Comparison of ENCODE assay signal across 12 mouse cellular contexts in the genomic region with DNA sequence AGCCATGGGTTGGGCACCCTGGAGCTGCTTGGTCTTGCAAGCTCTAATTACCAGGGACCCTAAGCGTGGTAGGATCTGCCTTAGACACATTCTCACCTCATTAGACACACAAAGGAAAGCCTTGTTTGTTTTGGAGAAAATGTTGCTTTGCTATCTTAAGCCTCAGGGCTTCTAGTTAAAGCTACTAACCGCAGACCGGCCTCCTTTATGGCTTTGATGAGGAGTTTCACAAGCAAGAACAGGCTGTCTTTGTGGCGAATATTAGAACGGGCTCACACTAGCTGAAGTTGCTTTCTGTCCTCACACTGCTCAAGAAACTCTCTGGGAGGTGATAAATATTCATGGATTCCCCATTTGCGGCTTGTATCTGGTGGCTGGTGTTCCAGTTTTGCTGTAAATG. TPM values are rescaled to one million over a fixed set of nuclear protein-coding genes. Genes with fewer than 3 reads are reported as not detected.
DNase-seq lines count a peak whose midpoint lies in the region; ATAC-seq and TF ChIP-seq lines count a peak whose summit lies in the region.
"Had no signal": no experiment of that assay in that cellular context is flagged by ENCODE, and none has a peak within 500 bp of the region (broad histone marks: within the 10 kb centered on the region; RNA-seq: fewer than 3 reads in every experiment).

No protein-coding gene starts in this region.

- no peak for TF ChIP-seq POLR2A in embryonic fibroblast, embryonic 13.5 days (IDR thresholded peaks at IDR 0.05; ENCODE audit: low read depth, low read length)

- peak; percentile 33 for DNase-seq in forebrain, embryonic 14.5 days (ENCODE audit: low spot score)
- no peak for DNase-seq in forebrain, embryonic 10.5 days (ENCODE audit: extremely low spot score, low spot score)
- no peak for DNase-seq in liver, postnatal 0 days
- no peak for DNase-seq in liver, embryonic 11.5 days (ENCODE audit: low spot score)
- no peak for DNase-seq in thymus, postnatal 25 days
- DNase-seq: cerebellum, adult 18-20 months; kidney, postnatal 4 days; lung, postnatal 10 days had no signal

- no peak for TF ChIP-seq EP300 in liver, postnatal 0 days (IDR thresholded peaks at IDR 0.05; ENCODE audit: low read depth)

- no peaks in the 10 kb centered on the region for H3K27me3 ChIP-seq in forebrain, embryonic 14.5 days (replicated peaks; ENCODE audit: control insufficient read depth, insufficient read depth, low read length)
- no peaks in the 10 kb centered on the region for H3K27me3 ChIP-seq in forebrain, embryonic 10.5 days (ENCODE audit: poor library complexity, severe bottlenecking)
- no peaks in the 10 kb centered on the region for H3K27me3 ChIP-seq in liver, postnatal 0 days (ENCODE audit: insufficient read depth, low read length)
- no peaks in the 10 kb centered on the region for H3K27me3 ChIP-seq in liver, embryonic 11.5 days (replicated peaks; ENCODE audit: control insufficient read depth, insufficient read depth, low read length)
- H3K27me3 ChIP-seq in limb, embryonic 12.5 days = no peaks in the 10 kb centered on the region
- H3K27me3 ChIP-seq: neural tube, embryonic 13.5 days had no signal

- no peaks in the 10 kb centered on the region for H3K9me3 ChIP-seq in forebrain, embryonic 14.5 days (replicated peaks; ENCODE audit: control insufficient read depth, low read length)
- no peaks in the 10 kb centered on the region for H3K9me3 ChIP-seq in forebrain, embryonic 10.5 days
- H3K9me3 ChIP-seq in liver, postnatal 0 days (ENCODE audit: low read length) = no peaks in the 10 kb centered on the region
- no peaks in the 10 kb centered on the region for H3K9me3 ChIP-seq in liver, embryonic 11.5 days (ENCODE audit: control insufficient read depth, low read length)
- H3K9me3 ChIP-seq in limb, embryonic 12.5 days = no peaks in the 10 kb centered on the region
- H3K9me3 ChIP-seq: neural tube, embryonic 13.5 days had no signal

- no peaks in the 10 kb centered on the region for H3K36me3 ChIP-seq in forebrain, embryonic 14.5 days (ENCODE audit: control insufficient read depth, insufficient read depth, low read length)
- no peaks in the 10 kb centered on the region for H3K36me3 ChIP-seq in forebrain, embryonic 10.5 days (replicated peaks)
- no peaks in the 10 kb centered on the region for H3K36me3 ChIP-seq in liver, postnatal 0 days (replicated peaks; ENCODE audit: insufficient read depth, low read length)
- no peaks in the 10 kb centered on the region for H3K36me3 ChIP-seq in liver, embryonic 11.5 days (ENCODE audit: control insufficient read depth, insufficient read depth, low read length)
- H3K36me3 ChIP-seq in limb, embryonic 12.5 days = peaks cover 29% of the 10 kb centered on the region; the same call in 1 of the 2 replicates
- H3K36me3 ChIP-seq: neural tube, embryonic 13.5 days had no signal

- WGBS in forebrain, embryonic 14.5 days = 4% methylated on average over 6 of the region's 6 CpGs
- WGBS in forebrain, embryonic 10.5 days = 33% methylated on average over 6 of the region's 6 CpGs
- 55% methylated on average over 6 of the region's 6 CpGs for WGBS in liver, postnatal 0 days (ENCODE audit: insufficient replicate concordance)
- whole genome bisulfite sequencing in liver, embryonic 11.5 days = 51% methylated on average over 6 of the region's 6 CpGs
- 7% methylated on average over 6 of the region's 6 CpGs for WGBS in limb, embryonic 12.5 days

- no peak for TF ChIP-seq CTCF in liver, postnatal 0 days (IDR thresholded peaks at IDR 0.05; ENCODE audit: low read depth)
- no peak for TF ChIP-seq CTCF in embryonic fibroblast, embryonic 13.5 days (IDR thresholded peaks at IDR 0.05; ENCODE audit: borderline replicate concordance, insufficient read depth, low read length)

- no peak for ATAC-seq in forebrain, embryonic 14.5 days
- ATAC-seq in liver, postnatal 0 days = no peak
- ATAC-seq in liver, embryonic 11.5 days (replicated peaks; ENCODE audit: low FRiP score) = no peak
- peak; percentile 64; the same call in 1 of the 2 replicates for ATAC-seq in limb, embryonic 12.5 days (ENCODE audit: insufficient number of reproducible peaks, insufficient read depth, low FRiP score, low TSS enrichment, low read depth)
- no peak for ATAC-seq in erythroid progenitor cell, adult 5-6 weeks (replicated peaks; ENCODE audit: low FRiP score, poor library complexity, severe bottlenecking)

- H3K27ac ChIP-seq in forebrain, embryonic 14.5 days (ENCODE audit: low read depth, low read length) = no peak overlapping the region
- no peak overlapping the region for H3K27ac ChIP-seq in forebrain, embryonic 10.5 days
- H3K27ac ChIP-seq in liver, postnatal 0 days (ENCODE audit: low read depth) = peak overlapping the region; percentile 19; the same call in 1 of the 2 replicates
- no peak overlapping the region for H3K27ac ChIP-seq in liver, embryonic 11.5 days (ENCODE audit: low read depth, low read length)
- H3K27ac ChIP-seq in embryonic fibroblast, embryonic 13.5 days (ENCODE audit: insufficient read depth, low read length) = peak overlapping the region; percentile 16; the same call in 1 of the 2 replicates
- H3K27ac ChIP-seq in limb, embryonic 12.5 days = peak overlapping the region; percentile 91
- H3K27ac ChIP-seq: neural tube, embryonic 13.5 days had no signal

- H3K4me3 ChIP-seq in forebrain, embryonic 14.5 days (ENCODE audit: low read depth, low read length) = no peak overlapping the region
- H3K4me3 ChIP-seq in forebrain, embryonic 10.5 days = no peak overlapping the region
- no peak overlapping the region for H3K4me3 ChIP-seq in liver, postnatal 0 days (ENCODE audit: low read depth, low read length)
- H3K4me3 ChIP-seq in liver, embryonic 11.5 days (ENCODE audit: low read depth, low read length) = no peak overlapping the region
- no peak overlapping the region for H3K4me3 ChIP-seq in embryonic fibroblast, embryonic 13.5 days (ENCODE audit: insufficient read depth, low read length)
- no peak overlapping the region for H3K4me3 ChIP-seq in limb, embryonic 12.5 days (replicated peaks)
- H3K4me3 ChIP-seq: neural tube, embryonic 13.5 days had no signal

- H3K4me2 ChIP-seq in forebrain, embryonic 14.5 days (ENCODE audit: low read length) = no peak overlapping the region
- H3K4me2 ChIP-seq in liver, postnatal 0 days (ENCODE audit: low read depth, low read length) = no peak overlapping the region
- no peak overlapping the region for H3K4me2 ChIP-seq in liver, embryonic 11.5 days
- H3K4me2 ChIP-seq in limb, embryonic 12.5 days = peak overlapping the region; percentile 31
- H3K4me2 ChIP-seq: neural tube, embryonic 13.5 days had no signal

- peaks cover 6% of the 10 kb centered on the region; the same call in 1 of the 2 replicates for H3K4me1 ChIP-seq in forebrain, embryonic 14.5 days (ENCODE audit: control insufficient read depth, insufficient read depth, low read length)
- H3K4me1 ChIP-seq in forebrain, embryonic 10.5 days = peaks cover 32% of the 10 kb centered on the region
- peaks cover 20% of the 10 kb centered on the region for H3K4me1 ChIP-seq in liver, postnatal 0 days (ENCODE audit: insufficient read depth)
- H3K4me1 ChIP-seq in liver, embryonic 11.5 days (replicated peaks; ENCODE audit: control insufficient read depth, insufficient read depth, low read length) = peaks cover 4% of the 10 kb centered on the region; the same call in 1 of the 2 replicates
- peaks cover 10% of the 10 kb centered on the region for H3K4me1 ChIP-seq in embryonic fibroblast, embryonic 13.5 days (ENCODE audit: control insufficient read depth, insufficient read depth, low read length)
- peaks cover 61% of the 10 kb centered on the region for H3K4me1 ChIP-seq in limb, embryonic 12.5 days (replicated peaks)

- H3K9ac ChIP-seq in forebrain, embryonic 14.5 days (ENCODE audit: low read length) = no peak overlapping the region
- H3K9ac ChIP-seq in liver, postnatal 0 days (replicated peaks) = no peak overlapping the region
- no peak overlapping the region for H3K9ac ChIP-seq in liver, embryonic 11.5 days (ENCODE audit: low read depth, low read length)
- H3K9ac ChIP-seq in limb, embryonic 12.5 days (replicated peaks) = no peak overlapping the region
- H3K9ac ChIP-seq: neural tube, embryonic 13.5 days had no signal

RNA-seq across cellular contexts. Expression of gene Mertk, which starts 10.5 kb away (rescaled TPM):
- polyA plus RNA-seq in forebrain, embryonic 14.5 days (2014; fragmentation: Nextera tagmentation; extraction: Ambion mirVana) = 0.62 and 1.1 TPM in 2 replicates
- polyA plus RNA-seq in forebrain, embryonic 10.5 days (2016; fragmentation: Nextera tagmentation; extraction: Ambion mirVana) = 5.0 and 5.1 TPM in 2 replicates
- 5.2 and 6.1 TPM in 2 replicates for polyA plus RNA-seq in liver, postnatal 0 days (2015; fragmentation: Nextera tagmentation; extraction: Ambion mirVana)
- 4.9 and 6.6 TPM in 2 replicates for polyA plus RNA-seq in liver, embryonic 11.5 days (2014; fragmentation: Nextera tagmentation; extraction: Ambion mirVana)
- polyA plus RNA-seq in embryonic fibroblast, embryonic 13.5 days (2011; ENCODE audit: insufficient read length, low read depth, missing spikeins) = 7.3 and 9.3 TPM in 2 replicates
- polyA plus RNA-seq in limb, embryonic 12.5 days (2016; fragmentation: Nextera tagmentation; extraction: Ambion mirVana) = 20.0 and 21.0 TPM in 2 replicates
- 1.7 and 6.1 TPM in 2 replicates for total RNA-seq in erythroid progenitor cell, adult 5-6 weeks (2015; ENCODE audit: low replicate concordance)
- total RNA-seq in erythroid progenitor cell, adult 5-6 weeks (2017; ENCODE audit: low replicate concordance) = 3.2 and 6.4 TPM in 2 replicates

RNA-seq across cellular contexts. Expression of gene Anapc1, which starts 22.1 kb away (rescaled TPM):
- 54.6 and 57.9 TPM in 2 replicates for polyA plus RNA-seq in forebrain, embryonic 14.5 days (2014; fragmentation: Nextera tagmentation; extraction: Ambion mirVana)
- 92.0 and 97.6 TPM in 2 replicates for polyA plus RNA-seq in forebrain, embryonic 10.5 days (2016; fragmentation: Nextera tagmentation; extraction: Ambion mirVana)
- polyA plus RNA-seq in liver, postnatal 0 days (2015; fragmentation: Nextera tagmentation; extraction: Ambion mirVana) = 7.4 and 10.2 TPM in 2 replicates
- polyA plus RNA-seq in liver, embryonic 11.5 days (2014; fragmentation: Nextera tagmentation; extraction: Ambion mirVana) = 88.6 and 98.9 TPM in 2 replicates
- 125 and 128 TPM in 2 replicates for polyA plus RNA-seq in embryonic fibroblast, embryonic 13.5 days (2011; ENCODE audit: insufficient read length, low read depth, missing spikeins)
- polyA plus RNA-seq in limb, embryonic 12.5 days (2016; fragmentation: Nextera tagmentation; extraction: Ambion mirVana) = 89.8 and 90.0 TPM in 2 replicates
- 74.6 and 88.4 TPM in 2 replicates for total RNA-seq in erythroid progenitor cell, adult 5-6 weeks (2015; ENCODE audit: low replicate concordance)
- 93.8 and 97.8 TPM in 2 replicates for total RNA-seq in erythroid progenitor cell, adult 5-6 weeks (2017; ENCODE audit: low replicate concordance)

Comparison
In these comparisons a context has a peak if more than half of its experiments do, and no peak if none do; other contexts are left out.
1. H3K27ac ChIP-seq: peak in liver, postnatal 0 days (single experiment), embryonic fibroblast, embryonic 13.5 days (single experiment) and limb, embryonic 12.5 days (single experiment); none in forebrain, embryonic 14.5 days (single experiment), forebrain, embryonic 10.5 days (single experiment) and liver, embryonic 11.5 days (single experiment).